Mouse (Mus musculus): ENCODE measurements around the gene Olfr178.

Olfr178 gene

GRCm38 (mm10) chr16:58891963-58892362 lies at the start of gene Olfr178:
Olfr178 (minus strand) TSS chr16:58892063.
- DNase-seq (ENCODE audit: low read depth, low spot score) = no peak

- no peak for DNase-seq (ENCODE audit: low read depth, low spot score)
Measured at GRCm38 (mm10) chr16:58929292-58929691, 37.4 kb upstream of the Olfr178 start, which contains the start of gene Olfr180. Olfr180 (minus strand) TSS chr16:58929392.

GRCm38 (mm10) chr16:58928655-58929054 lies 36.8 kb upstream of the Olfr178 start, which contains the start of gene Olfr181:
Olfr181 (minus strand) TSS chr16:58928755.
- DNase-seq (ENCODE audit: low read depth, low spot score) = no peak

- DNase-seq (ENCODE audit: low read depth, low spot score) = no peak
Measured at GRCm38 (mm10) chr16:58884416-58884815, 7.4 kb downstream of the Olfr178 start.

GRCm38 (mm10) chr16:58874668-58875067 lies 17.2 kb downstream of the Olfr178 start, which contains the start of gene Olfr177:
Olfr177 (minus strand) TSS chr16:58874768.
- DNase-seq (ENCODE audit: low read depth, low spot score) = no peak

- DNase-seq (ENCODE audit: low read depth, low spot score) = no peak
Measured at GRCm38 (mm10) chr16:58861479-58861878, 30.4 kb downstream of the Olfr178 start.

GRCm38 (mm10) chr16:58860032-58860737 lies 31.7 kb downstream of the Olfr178 start:
- no peak for DNase-seq (ENCODE audit: low read depth, low spot score)

Data from CD4-positive helper T cell, adult 2 months (primary cell).